Mouse (Mus musculus) granulocyte monocyte progenitor cell, adult 5-6 weeks (primary cell): ENCODE measurements around the gene Nxn. TPM values are rescaled to one million over a fixed set of nuclear protein-coding genes. Genes with fewer than 3 reads are reported as not detected.

ENCODE experiments used
- ATAC-seq: replicated peaks from 2 replicates; pipeline ENCODE4 v1.8.0; 2016; ENCODE audit warnings: mild to moderate bottlenecking, moderate TSS enrichment, inconsistent platforms; ENCODE audit not compliant: poor library complexity, severe bottlenecking
- total RNA-seq, 2 experiments: library from RNA; stranded (forward) in 1 of 2; stranded (reverse) in 1 of 2; fragments of 200-712, 200-1000 nt in 1 of 2; fragments of >200 nt in 1 of 2; fragmentation: Nextera tagmentation in 1 of 2; gene quantifications; 2 replicates each; pipeline ENCODE4 v1.2.3; 2014 to 2017

Nxn gene
- total RNA-seq, 2 experiments from 2014 or later: 25.5 to 32.3 TPM

DNA sequence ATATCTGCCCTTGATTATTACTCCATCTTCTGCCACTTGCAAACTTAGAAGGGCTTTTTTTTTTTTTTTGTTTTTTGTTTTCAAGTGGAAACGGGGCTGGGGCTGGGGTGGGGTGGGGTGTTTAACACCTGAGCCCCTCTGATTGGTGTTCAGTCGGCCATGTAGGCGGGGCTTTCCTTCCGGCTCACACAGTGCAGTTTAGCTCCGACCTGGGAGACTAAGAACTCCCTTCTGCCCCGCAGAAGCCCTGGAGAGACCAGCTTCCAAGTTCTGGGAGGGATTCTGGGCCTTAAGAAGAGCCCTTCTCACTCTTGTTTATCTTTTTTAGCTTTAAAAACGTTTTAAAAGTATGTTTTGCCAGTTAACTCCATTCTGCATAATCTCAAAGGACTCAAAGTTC lies 61.2 kb downstream of the Nxn start:
- no peak for ATAC-seq

- ATAC-seq: no peak
Measured at GRCm38 (mm10) chr11:76337236-76337635, 61.7 kb downstream of the Nxn start.

GRCm38 (mm10) chr11:76336224-76336623 lies 62.7 kb downstream of the Nxn start:
- ATAC-seq: no peak

DNA sequence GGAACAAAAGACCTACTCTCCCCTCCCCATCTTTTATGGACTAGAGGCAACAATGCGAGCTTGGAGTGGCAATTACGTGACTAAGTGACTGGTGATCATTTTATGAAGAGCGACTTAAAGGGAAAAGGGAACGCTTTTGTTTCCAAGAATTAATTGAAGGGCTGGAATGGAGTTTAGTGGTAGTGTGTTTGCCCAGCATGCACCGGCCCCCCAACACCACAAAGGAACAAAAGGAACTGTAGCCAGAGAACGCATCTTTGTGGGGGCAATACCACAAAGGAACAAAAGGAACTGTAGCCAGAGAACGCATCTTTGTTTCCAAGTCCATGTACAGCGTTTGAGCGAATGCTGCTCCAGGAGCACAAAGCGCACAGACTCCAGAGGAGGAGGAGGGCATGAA lies 64.0 kb downstream of the Nxn start:
- ATAC-seq: no peak

GRCm38 (mm10) chr11:76332240-76332639 lies 66.7 kb downstream of the Nxn start:
- no peak for ATAC-seq

DNA sequence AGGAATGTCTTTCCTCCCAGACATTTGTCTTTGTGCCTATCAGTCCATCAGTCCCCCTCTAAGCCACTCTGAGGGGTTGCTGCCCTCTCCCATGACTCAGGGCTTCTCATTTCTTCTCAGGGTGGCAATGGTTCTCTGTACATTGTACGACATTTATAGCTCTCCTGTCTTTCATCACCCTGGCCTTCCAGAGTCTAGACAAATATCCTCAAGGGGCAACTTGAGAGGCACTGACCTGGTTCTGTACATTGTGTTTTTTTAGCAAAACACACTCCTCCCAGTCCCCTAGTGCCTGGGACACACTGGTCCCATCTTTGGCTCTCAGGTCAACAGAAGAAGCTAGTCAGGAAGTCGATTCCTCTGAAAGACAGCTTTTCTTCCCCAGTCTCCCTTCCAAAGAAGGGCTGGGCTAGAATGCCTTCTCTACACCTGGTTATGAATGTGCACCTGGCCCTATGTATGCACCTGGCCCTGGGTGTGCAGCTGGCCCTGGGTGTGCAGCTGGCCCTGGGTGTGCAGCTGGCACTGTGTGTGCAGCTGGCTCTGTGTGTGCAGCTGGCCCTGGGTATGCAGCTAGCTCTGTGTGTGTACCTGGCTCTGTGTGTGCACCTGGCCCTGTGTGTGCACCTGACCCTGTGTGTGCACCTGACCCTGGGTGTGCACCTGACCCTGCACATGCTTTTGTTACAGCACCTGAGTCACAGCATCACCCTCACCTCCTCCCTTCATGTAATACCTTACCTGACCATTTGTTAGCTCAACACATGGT lies 70.2 kb downstream of the Nxn start:
- peak; percentile 26 for ATAC-seq

- ATAC-seq: peak; percentile 82
Measured at GRCm38 (mm10) chr11:76328084-76328483, 70.9 kb downstream of the Nxn start.

- no peak for ATAC-seq
Measured at GRCm38 (mm10) chr11:76326672-76327071, 72.3 kb downstream of the Nxn start.

DNA sequence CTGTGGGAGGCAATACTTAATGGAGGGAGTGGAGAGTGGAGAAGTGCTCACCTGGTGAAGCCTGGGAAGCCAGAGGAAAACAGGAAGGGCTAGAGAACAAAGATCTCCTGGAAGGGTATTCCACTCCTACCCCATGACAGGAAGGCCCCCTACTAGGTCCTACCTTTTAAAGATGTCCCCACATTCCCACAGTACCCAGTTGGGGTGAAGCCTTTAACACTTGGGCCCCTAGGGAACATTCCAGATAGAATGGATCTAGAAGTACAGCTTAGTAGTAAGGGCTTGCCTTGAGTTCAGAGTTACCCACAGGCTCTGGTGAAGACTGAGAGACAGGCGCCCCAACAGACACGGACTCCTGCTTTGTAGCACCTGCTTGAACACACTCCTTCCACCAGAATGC lies 72.9 kb downstream of the Nxn start:
- ATAC-seq: no peak

- ATAC-seq: no peak
Measured at GRCm38 (mm10) chr11:76324801-76325200, 74.1 kb downstream of the Nxn start.

GRCm38 (mm10) chr11:76324207-76324606 lies 74.7 kb downstream of the Nxn start:
- no peak for ATAC-seq

- no peak for ATAC-seq
Measured at GRCm38 (mm10) chr11:76322939-76323338, 76.0 kb downstream of the Nxn start.

DNA sequence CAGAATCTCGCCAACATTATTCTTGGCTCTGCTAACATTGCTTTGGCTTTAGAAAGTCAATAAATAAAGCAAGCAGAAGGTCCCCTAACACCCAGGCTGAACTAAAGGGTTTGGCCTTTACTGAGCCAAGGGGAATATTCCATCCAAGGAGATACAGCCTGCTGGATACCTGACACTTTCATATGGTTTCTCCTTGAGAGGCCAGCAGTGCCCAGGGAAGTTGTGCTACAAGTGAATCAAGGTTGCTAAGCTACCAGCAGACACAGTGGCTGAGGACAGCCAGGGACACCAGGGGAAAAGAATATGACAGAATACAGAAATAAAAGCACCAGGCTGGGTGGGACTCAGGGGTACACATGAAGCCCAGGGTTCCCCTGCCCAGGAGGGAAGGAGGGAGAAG lies 76.9 kb downstream of the Nxn start:
- no peak for ATAC-seq

DNA sequence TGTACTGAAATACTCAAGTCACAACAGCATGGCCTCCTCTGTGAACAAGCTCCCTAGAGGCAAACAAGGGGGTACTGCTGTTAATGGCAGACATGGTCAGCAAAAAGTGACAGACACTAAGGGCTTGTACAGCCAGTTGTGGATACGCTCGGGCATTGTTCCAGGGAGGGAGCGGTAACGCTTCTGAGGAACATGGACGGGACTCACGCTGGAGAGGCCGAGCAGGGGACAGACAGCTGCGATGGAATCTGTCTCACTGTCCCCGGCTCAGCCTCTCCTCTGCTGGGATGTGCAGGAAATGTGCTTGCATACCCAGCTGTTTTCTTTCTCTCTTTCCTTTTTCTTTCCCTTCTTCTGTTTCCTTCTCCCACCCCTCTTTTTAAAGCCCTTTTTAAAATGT lies 78.5 kb downstream of the Nxn start:
- ATAC-seq: no peak

DNA sequence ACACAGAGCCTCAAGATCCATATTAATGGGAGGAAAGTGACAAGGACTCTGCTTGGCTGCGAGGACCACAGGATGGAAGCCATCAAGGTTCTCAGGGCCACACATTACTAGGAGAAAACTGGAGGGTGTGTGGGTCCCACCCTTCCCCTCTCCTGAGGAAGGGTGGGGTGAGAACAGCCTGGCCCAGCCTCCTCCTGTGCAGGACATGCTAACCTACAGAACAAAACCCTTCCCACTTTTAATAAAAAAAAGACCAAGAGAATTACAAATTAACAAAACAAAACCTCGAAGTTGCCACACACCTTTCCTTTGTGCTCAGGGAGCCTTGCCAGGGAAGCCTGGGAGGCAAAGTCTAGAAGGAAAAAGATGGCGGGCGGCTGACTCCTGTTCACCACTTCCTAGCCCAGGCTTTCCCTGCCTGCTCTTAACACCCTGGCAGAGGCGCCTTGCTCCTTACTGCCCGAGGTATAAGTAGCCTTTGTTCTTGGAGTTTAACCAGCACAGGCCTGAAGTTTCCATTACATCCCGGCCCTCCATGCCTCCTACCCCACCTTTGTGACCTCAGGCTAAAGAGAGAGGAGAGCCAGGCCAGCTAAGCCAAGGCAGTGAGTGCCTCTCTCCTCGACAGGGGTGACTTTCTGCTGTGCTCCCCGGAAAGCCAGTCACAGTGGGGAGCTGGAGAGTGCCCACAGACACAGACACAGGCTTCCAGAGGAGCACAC lies 79.1 kb downstream of the Nxn start:
- ATAC-seq: no peak

DNA sequence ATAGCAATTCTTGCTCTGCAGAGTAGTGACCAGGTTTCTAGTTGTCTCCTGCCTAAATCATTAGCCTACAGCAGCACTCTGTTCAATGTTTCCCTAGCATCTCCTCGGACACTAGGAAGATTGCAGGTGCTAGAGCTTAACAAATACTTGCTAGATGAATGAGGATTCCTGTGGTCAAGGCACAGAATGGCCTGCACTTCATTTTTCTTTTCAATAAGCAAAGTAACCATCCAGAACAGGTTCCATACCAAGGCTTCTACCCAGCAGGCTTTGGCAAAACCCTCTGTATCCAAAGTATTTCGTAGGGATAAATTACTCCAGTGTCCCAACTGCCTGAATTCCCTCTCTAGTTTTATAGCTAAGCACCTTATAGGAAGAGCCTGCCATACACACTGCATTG lies 81.0 kb downstream of the Nxn start:
- no peak for ATAC-seq

DNA sequence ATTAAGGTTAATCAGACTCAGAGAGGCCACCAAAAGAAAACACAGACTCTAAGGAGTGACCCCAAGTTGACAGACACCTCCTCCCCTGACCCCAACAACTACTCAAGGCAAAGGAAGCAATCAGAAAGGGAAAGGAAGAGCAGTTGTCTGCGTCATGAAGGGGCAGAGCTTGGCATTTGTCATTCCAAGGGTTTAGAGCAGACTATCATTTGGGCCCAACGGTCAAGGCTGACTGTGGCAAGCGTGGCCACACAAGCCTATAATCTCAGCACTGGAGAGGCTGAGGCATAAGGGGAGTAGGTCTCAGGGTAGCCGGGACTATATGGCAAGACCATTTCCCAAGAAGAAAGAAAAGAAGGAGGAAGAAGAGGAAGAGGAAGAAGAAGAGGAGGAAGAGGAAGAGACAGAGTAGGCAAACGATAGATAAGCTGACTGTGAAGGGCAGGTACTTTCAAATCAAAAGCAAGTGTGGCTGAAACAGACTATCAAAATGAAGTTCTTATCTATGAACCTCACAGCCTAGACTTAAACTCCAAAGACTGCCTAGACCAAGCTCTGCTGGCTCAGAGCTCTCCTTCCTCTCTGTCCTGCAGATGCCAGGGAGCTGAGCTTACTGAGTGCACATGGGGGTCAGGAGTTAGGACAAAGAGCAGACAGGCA lies 83.0 kb downstream of the Nxn start:
- ATAC-seq: no peak

GRCm38 (mm10) chr11:76314741-76315140 lies 84.2 kb downstream of the Nxn start:
- ATAC-seq: no peak

DNA sequence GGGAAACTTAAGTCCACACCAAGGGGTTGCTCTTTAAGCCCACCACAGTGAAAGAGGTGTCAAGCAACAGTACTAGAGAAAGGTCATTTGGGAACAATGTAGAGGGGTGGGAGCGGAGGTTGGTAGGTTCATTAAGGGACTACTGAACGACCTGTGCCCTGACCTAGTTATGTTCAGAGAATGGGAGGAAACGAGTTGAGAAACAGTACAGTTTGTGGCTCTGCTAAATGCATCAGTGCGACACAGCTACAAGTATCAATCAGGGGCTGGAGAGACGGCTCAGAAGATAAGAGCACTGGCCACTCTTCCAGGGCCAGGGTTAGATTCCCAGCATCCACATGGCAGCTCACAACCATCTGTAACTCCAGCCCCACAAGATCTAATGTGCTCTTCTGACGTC lies 84.8 kb downstream of the Nxn start:
- ATAC-seq: no peak

- ATAC-seq: no peak
Measured at GRCm38 (mm10) chr11:76312805-76313204, 86.1 kb downstream of the Nxn start.

DNA sequence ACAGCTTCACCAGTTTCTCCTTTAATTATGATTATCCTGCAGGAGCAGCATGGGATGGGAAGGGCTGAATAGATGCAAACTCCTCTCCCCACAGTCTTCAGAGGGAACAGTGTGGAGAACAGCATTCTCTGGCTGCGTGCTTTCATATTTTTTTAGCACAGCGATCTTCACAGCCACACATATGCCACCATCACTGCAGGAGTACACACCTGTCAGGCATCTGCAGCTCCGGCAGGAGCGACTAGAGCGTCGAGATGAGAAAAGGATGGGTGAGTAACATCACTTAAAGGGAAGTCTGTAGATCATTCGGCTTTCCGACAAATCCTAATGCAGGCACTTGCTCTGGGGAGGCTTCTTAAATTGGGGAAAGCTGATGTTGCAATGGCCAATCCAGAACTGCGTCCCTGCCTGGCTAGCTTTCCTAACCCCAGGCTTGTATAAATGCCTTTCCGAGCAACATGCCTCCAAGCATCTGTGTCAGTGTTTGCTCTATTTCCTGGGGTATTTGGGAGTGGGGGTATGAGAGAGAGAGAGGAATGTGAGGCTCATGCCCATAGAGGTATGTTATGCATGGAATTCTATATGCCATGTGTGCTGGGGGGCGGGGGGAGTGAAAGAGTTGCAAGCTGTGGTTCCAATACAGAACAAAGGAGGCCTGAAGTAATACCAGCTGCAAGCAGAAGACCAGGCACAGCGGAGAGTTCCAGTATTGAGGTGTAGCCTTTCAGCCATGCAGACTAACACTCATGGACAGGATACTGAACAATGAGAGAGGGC lies 87.5 kb downstream of the Nxn start:
- ATAC-seq: no peak
